Mouse (Mus musculus) mouse trophoblast stem cell (cell line): ENCODE data around the gene Mpzl1.

Experiments
- in situ Hi-C, 2 experiments: fragments of 300-500 bp; cut with MseI, MboI; formaldehyde crosslinking; loops; 2 replicates in 1 of 2; 3 replicates in 1 of 2; pipeline ENCODE4 v1.15.1; 2025

The Mpzl1 gene

DNA sequence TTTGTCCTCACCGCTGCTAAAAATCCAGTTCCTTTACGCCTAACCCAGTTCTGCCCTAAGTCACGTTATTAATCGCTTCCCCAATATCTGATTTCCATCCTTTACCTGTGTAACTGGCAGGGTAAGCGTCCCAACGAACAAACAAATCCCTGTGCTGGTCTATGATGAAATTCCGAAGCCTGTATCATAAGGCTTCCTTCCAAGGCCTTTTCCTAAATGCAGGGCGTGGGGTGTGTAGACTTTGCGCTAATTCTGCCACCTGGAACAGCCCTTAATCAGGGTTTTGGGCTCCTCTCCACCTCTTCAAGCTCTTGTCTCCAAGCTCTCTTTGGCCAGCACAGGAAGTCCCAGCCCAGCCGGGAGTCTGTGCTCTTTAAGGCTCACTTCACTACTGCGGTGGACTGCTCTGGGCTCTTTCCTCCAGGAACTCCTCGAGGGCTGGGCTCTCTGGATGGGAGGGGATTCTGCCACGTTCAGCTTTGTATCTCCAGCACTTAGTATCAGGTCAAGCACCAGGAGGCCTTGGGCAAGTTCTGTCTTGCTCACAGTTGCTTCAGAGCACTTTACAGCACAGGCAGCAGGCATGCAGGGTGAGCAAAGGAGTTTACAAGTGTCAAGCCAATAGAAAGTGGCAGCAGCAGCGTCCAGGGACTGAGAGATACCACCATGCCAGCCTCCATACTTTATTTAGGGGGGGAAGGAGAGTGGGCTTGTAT lies 48.8 kb downstream of the Mpzl1 start:
- in situ Hi-C loops, result loop anchor here (5.0 to 10.0 kb wide), 2 partner anchors 67 to 149 kb away; no protein-coding TSS in a partner anchor

DNA sequence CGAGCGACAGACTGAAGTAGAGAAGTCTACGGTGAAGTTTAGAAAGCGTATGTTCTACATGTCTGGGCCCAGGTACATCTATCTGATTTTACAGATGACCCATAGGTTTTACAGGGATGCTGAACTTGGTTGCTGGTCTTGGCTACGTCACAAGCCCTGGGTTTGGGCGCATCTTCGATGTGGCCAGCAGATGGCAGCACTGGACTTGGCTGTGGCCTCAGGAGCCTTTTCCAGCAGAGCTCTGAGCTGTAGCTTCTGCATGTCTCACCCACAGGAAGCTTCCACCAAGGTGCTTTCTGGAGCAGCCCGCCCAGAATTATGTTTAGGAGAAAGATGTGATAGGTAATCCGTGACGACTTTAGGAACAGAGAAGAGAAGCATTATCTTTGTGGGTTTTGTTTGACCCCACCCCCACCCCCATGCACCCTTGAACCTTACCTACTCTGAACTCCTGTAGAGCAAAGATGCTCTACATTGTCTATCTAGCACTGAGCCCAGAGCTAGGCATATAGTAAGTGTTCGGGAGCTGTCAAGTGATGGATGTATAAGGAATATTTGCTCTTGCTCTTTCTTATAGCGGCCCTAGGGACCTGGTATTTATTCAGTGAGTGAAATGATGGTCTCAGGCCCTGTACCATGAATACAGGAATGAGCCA lies 50.7 kb downstream of the Mpzl1 start:
- in situ Hi-C loops, result loop anchor here (10.0 kb wide), 1 partner anchor 151 kb away; no protein-coding TSS in a partner anchor

- in situ Hi-C loops, result loop anchor here (10.0 kb wide), 1 partner anchor 154 kb away; no protein-coding TSS in a partner anchor
Measured at GRCm38 (mm10) chr1:165581255-165581654, 53.1 kb downstream of the Mpzl1 start.

DNA sequence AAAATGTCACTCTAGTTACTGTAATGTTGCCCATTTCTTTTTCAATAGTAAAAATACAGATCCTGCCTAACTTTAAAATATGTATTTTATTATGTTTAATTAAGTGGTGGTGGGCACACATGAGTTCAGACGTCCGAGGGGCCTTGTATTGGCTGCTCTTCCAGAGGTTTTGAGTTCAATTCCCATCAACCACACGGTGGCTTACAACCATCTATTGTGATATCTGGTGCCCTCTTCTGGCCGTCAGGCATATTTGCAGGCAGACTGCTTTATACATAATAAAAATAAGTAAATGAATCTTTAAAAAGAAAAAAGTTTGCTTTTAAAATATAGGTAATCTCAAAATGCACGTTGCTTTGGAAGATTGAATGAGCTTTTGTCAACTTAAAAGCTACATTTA lies 55.0 kb downstream of the Mpzl1 start:
- in situ Hi-C loops, result loop anchor here (10.0 kb wide), 2 partner anchors 205 to 215 kb away; no protein-coding TSS in a partner anchor

DNA sequence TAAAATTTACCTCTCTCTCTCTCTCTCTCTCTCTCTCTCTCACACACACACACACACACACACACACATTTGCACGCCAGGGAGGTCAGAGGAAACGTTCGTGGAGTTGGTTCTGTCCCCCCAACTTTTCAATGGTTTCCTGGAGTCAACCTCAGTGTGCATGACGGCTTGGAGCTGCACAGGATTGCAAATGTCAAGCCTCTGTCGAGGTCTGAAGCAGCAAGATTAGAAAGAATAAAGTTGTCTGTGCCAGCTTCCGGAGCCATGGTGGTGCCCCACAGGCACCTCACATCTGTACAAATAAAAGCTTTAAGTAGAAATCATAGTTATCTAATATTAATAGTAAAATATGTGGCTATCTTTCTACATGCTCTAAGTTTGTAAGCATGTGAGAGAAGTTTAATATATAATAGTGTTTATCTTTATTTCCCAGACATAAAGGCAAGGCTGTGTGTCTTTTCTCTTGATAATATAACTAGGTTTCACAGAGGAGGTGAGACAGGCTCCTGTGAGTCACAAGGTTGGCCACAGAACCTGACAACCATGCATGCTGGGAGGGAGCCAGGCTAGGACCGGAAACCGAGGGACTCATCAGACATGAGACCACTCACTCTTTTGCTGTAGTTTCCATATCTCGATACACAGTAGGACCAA lies 57.8 kb downstream of the Mpzl1 start:
- in situ Hi-C loops, result loop anchor here (10.0 kb wide), 2 partner anchors 202 to 212 kb away; no protein-coding TSS in a partner anchor

GRCm38 (mm10) chr1:165576005-165576404 lies 58.3 kb downstream of the Mpzl1 start:
- in situ Hi-C loops, result loop anchor here (10.0 kb wide), 2 partner anchors 201 to 211 kb away; no protein-coding TSS in a partner anchor

DNA sequence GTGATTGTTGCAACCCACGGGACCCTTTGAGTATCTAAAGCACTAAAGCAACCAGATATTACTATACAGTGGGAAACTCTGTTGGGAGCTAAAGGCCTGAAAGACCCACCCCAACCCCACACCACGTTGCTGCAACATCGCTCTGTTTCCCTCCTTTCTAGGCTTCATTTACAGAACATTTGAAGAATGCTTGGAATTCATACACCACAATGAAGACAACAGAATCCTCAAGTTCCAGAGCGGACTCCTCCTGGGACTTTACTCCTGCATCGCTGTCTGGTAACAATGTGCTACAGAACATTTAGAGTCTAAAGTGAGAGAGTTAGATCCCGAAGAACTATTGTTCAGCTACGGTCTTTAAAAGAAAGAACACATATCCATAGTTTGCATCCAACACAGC lies 66.9 kb downstream of the Mpzl1 start:
- in situ Hi-C loops, result no loop called here

- in situ Hi-C loops, result no loop called here
Measured at GRCm38 (mm10) chr1:165565283-165565682, 69.1 kb downstream of the Mpzl1 start.

DNA sequence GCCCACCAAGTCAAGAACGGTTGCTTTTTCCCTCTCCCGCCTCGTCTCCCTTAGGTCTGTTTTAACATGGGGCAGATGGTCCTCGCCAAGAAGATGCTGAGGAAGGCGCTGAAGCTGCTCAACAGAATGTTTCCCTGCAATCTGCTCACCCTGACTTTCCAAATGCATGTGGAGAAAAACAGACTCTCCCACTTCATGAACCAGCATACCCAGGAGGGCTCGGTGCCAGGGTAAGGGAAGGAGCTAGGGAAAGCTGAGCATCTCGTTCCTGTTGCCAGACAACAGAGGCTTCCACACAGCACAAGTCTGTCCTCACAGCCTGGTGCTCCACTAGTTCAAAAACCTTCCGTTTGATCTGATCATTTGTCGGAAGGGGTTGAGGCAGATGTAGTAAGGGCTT lies 75.3 kb downstream of the Mpzl1 start:
- in situ Hi-C loops, result no loop called here

- in situ Hi-C loops, result no loop called here
Measured at GRCm38 (mm10) chr1:165556711-165557110, 77.6 kb downstream of the Mpzl1 start.
